Comparison of ENCODE assay signal across 22 mouse cellular contexts in genomic region chr15:42246812-42247211, GRCm38 (mm10).
DNase-seq lines count a peak whose midpoint lies in the region; ATAC-seq and TF ChIP-seq lines count a peak whose summit lies in the region.
"Had no signal": no experiment of that assay in that cellular context is flagged by ENCODE, and none has a peak within 500 bp of the region (broad histone marks: within the 10 kb centered on the region; RNA-seq: fewer than 3 reads in every experiment).

No protein-coding gene starts in this region.

- DNase-seq in frontal cortex, postnatal 14 days (ENCODE audit: low spot score in 2 of 2) = no peak
- DNase-seq in left cerebral cortex, adult 9 months (ENCODE audit: low spot score in 2 of 2) = peak; percentile 15 to 16
- no peak for DNase-seq in left cerebral cortex, adult 2 months (ENCODE audit: extremely low spot score in 1 of 2, low spot score in 2 of 2)
- DNase-seq in right cerebral cortex, postnatal 10 days (ENCODE audit: low spot score in 2 of 2) = peak; percentile 21 to 34
- DNase-seq in right cerebral cortex, adult 2 months (ENCODE audit: low spot score in 2 of 2) = no peak
- peak; percentile 64 for DNase-seq in telencephalon, adult 2 months (ENCODE audit: low read depth, low spot score)
- DNase-seq in cerebellum, adult 2 months = no peak
- DNase-seq: adrenal gland, adult 2 months; adrenal gland, postnatal 14 days; cerebellum, adult 18-20 months; cerebellum, adult 9-11 months; cerebellum, postnatal 25 days; gastrocnemius, postnatal 10 days; gastrocnemius, postnatal 36 days; heart, adult 2 months had no signal

- no peak for TF ChIP-seq CTCF in left cerebral cortex, adult 2 months (IDR thresholded peaks at IDR 0.05)
- no peak for TF ChIP-seq CTCF in cerebellum, adult 2 months (IDR thresholded peaks at IDR 0.05; ENCODE audit: borderline replicate concordance, insufficient read depth, low read depth, low read length)

- intact Hi-C loops in left cerebral cortex, adult 2 months (cut with DNase I) = loop anchor here (1.0 kb wide), 1 partner anchor 129 kb away; no protein-coding TSS in a partner anchor

- 94% methylated on average over 1 of the region's 1 CpGs for WGBS in cerebellum, adult 2 months

- H3K4me3 ChIP-seq in left cerebral cortex, adult 2 months = no peak overlapping the region
- no peak overlapping the region for H3K4me3 ChIP-seq in cerebellum, adult 2 months (replicated peaks; ENCODE audit: insufficient read depth, low read depth, low read length)
- H3K4me3 ChIP-seq: embryonic facial prominence, embryonic 12.5 days; embryonic facial prominence, embryonic 15.5 days; forebrain, embryonic 13.5 days; heart, adult 2 months; hindbrain, embryonic 12.5 days; hindbrain, embryonic 15.5 days had no signal

- peak; percentile 100 for ATAC-seq in frontal cortex, adult (ENCODE audit: low TSS enrichment)
- ATAC-seq: CD4-positive, CD25-positive, alpha-beta regulatory T cell, adult 4 months; forebrain, embryonic 13.5 days had no signal

- no peak for TF ChIP-seq POLR2A in cerebellum, adult 2 months (IDR thresholded peaks at IDR 0.05; ENCODE audit: borderline replicate concordance, insufficient read depth, low read length)

- no peaks in the 10 kb centered on the region for H3K27me3 ChIP-seq in cerebellum, adult 2 months (ENCODE audit: control insufficient read depth, insufficient read depth, low read length)
- H3K27me3 ChIP-seq: embryonic facial prominence, embryonic 12.5 days; embryonic facial prominence, embryonic 15.5 days; forebrain, embryonic 13.5 days; hindbrain, embryonic 12.5 days; hindbrain, embryonic 15.5 days had no signal

- no peak overlapping the region for H3K27ac ChIP-seq in left cerebral cortex, adult 2 months
- H3K27ac ChIP-seq in cerebellum, adult 2 months (ENCODE audit: insufficient read depth, low read length) = no peak overlapping the region
- H3K27ac ChIP-seq: embryonic facial prominence, embryonic 12.5 days; embryonic facial prominence, embryonic 15.5 days; forebrain, embryonic 13.5 days; heart, adult 2 months; hindbrain, embryonic 12.5 days; hindbrain, embryonic 15.5 days had no signal

- H3K4me1 ChIP-seq in cerebellum, adult 2 months (ENCODE audit: control insufficient read depth, insufficient read depth, low read length) = no peaks in the 10 kb centered on the region
- H3K4me1 ChIP-seq: embryonic facial prominence, embryonic 12.5 days; embryonic facial prominence, embryonic 15.5 days; forebrain, embryonic 13.5 days; hindbrain, embryonic 12.5 days; hindbrain, embryonic 15.5 days had no signal

Comparison
In these comparisons a context has a peak if more than half of its experiments do, and no peak if none do; other contexts are left out.
1. DNase-seq: peak in left cerebral cortex, adult 9 months (2 of 2), right cerebral cortex, postnatal 10 days (2 of 2) and telencephalon, adult 2 months (single experiment); none in frontal cortex, postnatal 14 days (0 of 2), left cerebral cortex, adult 2 months (0 of 2), right cerebral cortex, adult 2 months (0 of 2) and cerebellum, adult 2 months (0 of 2).